Mouse (Mus musculus): ENCODE measurements at regions not wholly inside any gene's neighbourhood (a gene's known extent, or its start where the extent isn't known, plus 50 kb on each side); places are given as distances from the start of the nearest gene placed in this dataset.

- no peak for TF ChIP-seq CTCF (IDR thresholded peaks at IDR 0.05; ENCODE audit: low read depth)
- TF ChIP-seq EP300 (IDR thresholded peaks at IDR 0.05; ENCODE audit: low read depth): no peak
Measured at GRCm38 (mm10) chr8:91913121-91913520, 111.3 kb upstream of the Irx3 start.
